Mouse (Mus musculus) myocyte (in vitro differentiated cells): ENCODE data around the gene Gm10401.

Experiments used
- CEBPB ChIP-seq: IDR thresholded peaks from 2 replicates; pipeline ENCODE4 v1.6.1; 2011; ENCODE audit warnings: mild to moderate bottlenecking, moderate library complexity; ENCODE audit not compliant: poor library complexity, insufficient read depth, severe bottlenecking
- POLR2A ChIP-seq: IDR thresholded peaks from one replicate; pipeline ENCODE4 v1.6.1; 2011; ENCODE audit warnings: low read depth, mild to moderate bottlenecking, control low read depth, moderate library complexity; ENCODE audit not compliant: insufficient read length
- POLR2AphosphoS2 ChIP-seq: IDR thresholded peaks from one replicate; pipeline ENCODE4 v1.6.1; 2011; ENCODE audit warnings: low read depth, control low read depth; ENCODE audit not compliant: insufficient read length
- REST ChIP-seq: IDR thresholded peaks from one replicate; pipeline ENCODE4 v1.6.1; 2011; ENCODE audit warnings: mild to moderate bottlenecking, control low read depth, moderate library complexity; ENCODE audit not compliant: insufficient read depth, insufficient read length
- SRF ChIP-seq: IDR thresholded peaks from one replicate; pipeline ENCODE4 v1.6.1; 2011; ENCODE audit warnings: low read depth; ENCODE audit not compliant: control insufficient read depth, insufficient read length
- USF1 ChIP-seq: IDR thresholded peaks from one replicate; pipeline ENCODE4 v1.6.1; 2011; ENCODE audit warnings: low read depth, mild to moderate bottlenecking, control low read depth, moderate library complexity

DNA sequence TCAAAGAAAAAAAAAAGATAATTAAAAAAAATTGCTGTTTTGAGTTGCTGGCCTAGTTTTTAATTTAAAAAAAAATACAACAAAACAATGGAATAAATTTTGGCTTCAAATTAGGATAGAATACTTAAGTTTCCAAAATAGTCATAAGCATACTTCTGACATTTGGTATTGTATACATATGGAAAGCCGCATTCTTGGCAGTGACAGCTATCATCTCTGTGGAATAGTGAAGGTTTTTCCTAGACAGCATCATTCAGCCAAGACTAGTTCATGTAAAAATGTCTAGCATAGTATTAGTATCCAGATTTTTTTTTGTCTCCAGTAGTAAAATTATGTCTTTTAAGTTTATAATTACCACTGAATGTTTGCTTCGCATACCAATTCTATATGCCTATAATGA lies 12.4 kb downstream of the Gm10401 start:
- TF ChIP-seq POLR2A (no peak), POLR2AphosphoS2 (no peak), CEBPB (no peak), SRF (no peak), REST (no peak), USF1 (no peak)
